Mouse (Mus musculus): ENCODE measurements at regions not wholly inside any gene's neighbourhood (a gene's known extent, or its start where the extent isn't known, plus 50 kb on each side); places are given as distances from the start of the nearest gene placed in this dataset.

GRCm38 (mm10) chr13:37475804-37476203 is 130.8 kb downstream of the Ly86 start:
- TF ChIP-seq CTCF (IDR thresholded peaks at IDR 0.05; ENCODE audit: borderline replicate concordance, insufficient read depth, low read depth, low read length), result no peak
- no peak for TF ChIP-seq POLR2A (IDR thresholded peaks at IDR 0.05; ENCODE audit: borderline replicate concordance, insufficient read depth, low read length)

All from cerebellum, adult 2 months (tissue).